Mouse (Mus musculus): ENCODE measurements at regions not wholly inside any gene's neighbourhood (a gene's known extent, or its start where the extent isn't known, plus 50 kb on each side); places are given as distances from the start of the nearest gene placed in this dataset.

DNA sequence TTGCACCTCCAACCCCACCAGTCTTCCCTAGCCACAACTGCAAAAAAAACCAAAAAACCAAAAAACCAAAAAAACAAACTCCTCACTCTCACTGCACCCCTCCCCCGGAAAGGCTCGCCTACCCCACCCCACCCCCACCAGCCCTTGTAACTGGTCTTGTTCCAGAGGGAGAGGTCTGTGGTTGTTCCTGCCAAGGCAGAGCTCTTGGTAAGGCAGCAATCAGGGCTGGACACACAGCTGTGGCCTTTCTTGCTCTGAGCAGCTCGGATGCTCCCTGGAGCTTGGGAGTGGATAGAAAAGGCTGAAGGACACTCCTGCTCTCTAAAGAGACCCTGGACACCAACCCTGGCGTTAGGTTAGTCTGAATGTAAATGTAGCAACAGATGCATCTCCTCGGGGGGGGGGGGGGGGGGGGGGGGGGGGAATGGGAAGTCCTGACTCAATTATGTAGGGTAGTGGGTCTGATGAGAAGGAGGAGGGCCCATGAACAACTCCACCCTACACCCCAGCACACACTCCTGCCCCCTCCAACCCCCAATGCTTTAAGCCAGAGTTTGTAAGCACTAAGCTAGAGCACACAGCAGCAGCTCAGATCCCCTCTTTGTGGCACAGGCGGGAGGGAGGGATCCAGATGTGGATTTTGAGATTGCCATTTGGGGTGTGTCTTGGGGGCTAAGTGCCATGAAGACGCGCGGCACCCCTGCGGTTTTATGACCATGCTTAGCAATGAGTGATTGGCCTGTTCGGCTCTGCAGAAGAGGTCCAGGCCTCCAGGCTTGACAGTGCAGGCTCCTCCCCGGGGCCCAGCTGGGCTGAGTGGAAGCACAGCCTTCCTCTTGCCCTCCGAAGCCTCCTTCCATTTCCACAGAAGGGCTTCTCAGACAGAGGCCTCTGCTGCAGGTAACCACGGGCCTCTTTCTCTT, 121.0 kb upstream of the Dynlrb2 start:
- H3K36me3 ChIP-seq (ENCODE audit: control insufficient read depth, insufficient read depth, low read length, poor library complexity, severe bottlenecking): no peaks in the 10 kb centered on the region
- in situ Hi-C loops (cut with MboI; ENCODE audit: low sequenced_read_pairs in 2 of 2, unreplicated experiment in 2 of 2): no loop called here
- no peak overlapping the region for H3K9ac ChIP-seq (ENCODE audit: insufficient read depth, low read depth, low read length, poor library complexity, severe bottlenecking)
- H3K27ac ChIP-seq (ENCODE audit: insufficient read depth, low read depth, low read length, poor library complexity, severe bottlenecking): no peak overlapping the region
- no peaks in the 10 kb centered on the region for H3K9me3 ChIP-seq (ENCODE audit: control insufficient read depth, insufficient read depth, low read depth, low read length)
- TF ChIP-seq HCFC1 (IDR thresholded peaks at IDR 0.05; ENCODE audit: borderline replicate concordance, insufficient read depth, low read length) (no peak), CHD2 (IDR thresholded peaks at IDR 0.05; ENCODE audit: low read depth, low read length) (no peak), ZNF384 (IDR thresholded peaks at IDR 0.05; ENCODE audit: low read depth, low read length) (no peak), ZC3H11A (IDR thresholded peaks at IDR 0.05; ENCODE audit: borderline replicate concordance, low read depth, low read length) (no peak), MAFK (IDR thresholded peaks at IDR 0.05; ENCODE audit: insufficient read depth, low read depth, low read length) (no peak)
- peak overlapping the region in 1 of 2 experiments; percentile 7; a peak in 1 of 4 replicates for H3K4me3 ChIP-seq (ENCODE audit: insufficient read depth in 1 of 2, low read depth in 1 of 2, low read length in 2 of 2, poor library complexity in 1 of 2, severe bottlenecking in 1 of 2)
- peaks cover 0 to 5% of the 10 kb centered on the region in 2 experiments; a peak in 1 of 4 replicates for H3K4me1 ChIP-seq (ENCODE audit: control insufficient read depth in 2 of 2, insufficient read depth in 2 of 2, low read length in 2 of 2, poor library complexity in 1 of 2)
- no peak for DNase-seq (ENCODE audit: low read depth, low spot score)

- no peaks in the 10 kb centered on the region for H3K9me3 ChIP-seq (ENCODE audit: control insufficient read depth, insufficient read depth, low read depth, low read length)
- H3K4me3 ChIP-seq (ENCODE audit: insufficient read depth in 1 of 2, low read depth in 1 of 2, low read length in 2 of 2, poor library complexity in 1 of 2, severe bottlenecking in 1 of 2): no peak overlapping the region
- in situ Hi-C loops (cut with MboI; ENCODE audit: low sequenced_read_pairs in 2 of 2, unreplicated experiment in 2 of 2): no loop called here
- no peak overlapping the region for H3K9ac ChIP-seq (ENCODE audit: insufficient read depth, low read depth, low read length, poor library complexity, severe bottlenecking)
- H3K4me1 ChIP-seq (ENCODE audit: control insufficient read depth in 2 of 2, insufficient read depth in 2 of 2, low read length in 2 of 2, poor library complexity in 1 of 2): peaks cover 0 to 5% of the 10 kb centered on the region in 2 experiments; a peak in 1 of 4 replicates
- no peak for TF ChIP-seq HCFC1 (IDR thresholded peaks at IDR 0.05; ENCODE audit: borderline replicate concordance, insufficient read depth, low read length)
- no peak for TF ChIP-seq ZC3H11A (IDR thresholded peaks at IDR 0.05; ENCODE audit: borderline replicate concordance, low read depth, low read length)
- no peak for TF ChIP-seq ZNF384 (IDR thresholded peaks at IDR 0.05; ENCODE audit: low read depth, low read length)
- no peak for TF ChIP-seq MAFK (IDR thresholded peaks at IDR 0.05; ENCODE audit: insufficient read depth, low read depth, low read length)
- no peak for TF ChIP-seq CHD2 (IDR thresholded peaks at IDR 0.05; ENCODE audit: low read depth, low read length)
- H3K27ac ChIP-seq (ENCODE audit: insufficient read depth, low read depth, low read length, poor library complexity, severe bottlenecking): no peak overlapping the region
- DNase-seq (ENCODE audit: low read depth, low spot score): no peak
- no peaks in the 10 kb centered on the region for H3K36me3 ChIP-seq (ENCODE audit: control insufficient read depth, insufficient read depth, low read length, poor library complexity, severe bottlenecking)
These were observed 121.7 kb upstream of the Dynlrb2 start for GRCm38 (mm10) chr8:116383036-116383435.

- no peak for DNase-seq (ENCODE audit: low read depth, low spot score)
- Histone ChIP-seq H3K27ac (ENCODE audit: insufficient read depth, low read depth, low read length, poor library complexity, severe bottlenecking) (no peak overlapping the region), H3K36me3 (ENCODE audit: control insufficient read depth, insufficient read depth, low read length, poor library complexity, severe bottlenecking) (no peaks in the 10 kb centered on the region), H3K9ac (ENCODE audit: insufficient read depth, low read depth, low read length, poor library complexity, severe bottlenecking) (no peak overlapping the region), H3K9me3 (ENCODE audit: control insufficient read depth, insufficient read depth, low read depth, low read length) (no peaks in the 10 kb centered on the region), H3K4me3 (ENCODE audit: insufficient read depth in 1 of 2, low read depth in 1 of 2, low read length in 2 of 2, poor library complexity in 1 of 2, severe bottlenecking in 1 of 2) (no peak overlapping the region), H3K4me1 (ENCODE audit: control insufficient read depth in 2 of 2, insufficient read depth in 2 of 2, low read length in 2 of 2, poor library complexity in 1 of 2) (peaks cover 0 to 5% of the 10 kb centered on the region in 2 experiments; a peak in 1 of 4 replicates)
- TF ChIP-seq ZNF384 (IDR thresholded peaks at IDR 0.05; ENCODE audit: low read depth, low read length) (no peak), MAFK (IDR thresholded peaks at IDR 0.05; ENCODE audit: insufficient read depth, low read depth, low read length) (no peak), CHD2 (IDR thresholded peaks at IDR 0.05; ENCODE audit: low read depth, low read length) (no peak), HCFC1 (IDR thresholded peaks at IDR 0.05; ENCODE audit: borderline replicate concordance, insufficient read depth, low read length) (no peak), ZC3H11A (IDR thresholded peaks at IDR 0.05; ENCODE audit: borderline replicate concordance, low read depth, low read length) (no peak)
- in situ Hi-C loops (cut with MboI; ENCODE audit: low sequenced_read_pairs in 2 of 2, unreplicated experiment in 2 of 2): no loop called here
These were observed 124.2 kb upstream of the Dynlrb2 start for GRCm38 (mm10) chr8:116380601-116381000.

GRCm38 (mm10) chr8:116379851-116380250, 124.9 kb upstream of the Dynlrb2 start:
- Histone ChIP-seq H3K4me3 (ENCODE audit: insufficient read depth in 1 of 2, low read depth in 1 of 2, low read length in 2 of 2, poor library complexity in 1 of 2, severe bottlenecking in 1 of 2) (no peak overlapping the region), H3K4me1 (ENCODE audit: control insufficient read depth in 2 of 2, insufficient read depth in 2 of 2, low read length in 2 of 2, poor library complexity in 1 of 2) (peaks cover 0 to 5% of the 10 kb centered on the region in 2 experiments; a peak in 1 of 4 replicates)

More at GRCm38 (mm10) chr8:116379851-116380250, 124.9 kb upstream of the Dynlrb2 start:
- H3K9me3 ChIP-seq (ENCODE audit: control insufficient read depth, insufficient read depth, low read depth, low read length): no peaks in the 10 kb centered on the region
- TF ChIP-seq MAFK (IDR thresholded peaks at IDR 0.05; ENCODE audit: insufficient read depth, low read depth, low read length) (no peak), HCFC1 (IDR thresholded peaks at IDR 0.05; ENCODE audit: borderline replicate concordance, insufficient read depth, low read length) (no peak), ZNF384 (IDR thresholded peaks at IDR 0.05; ENCODE audit: low read depth, low read length) (no peak), ZC3H11A (IDR thresholded peaks at IDR 0.05; ENCODE audit: borderline replicate concordance, low read depth, low read length) (no peak), CHD2 (IDR thresholded peaks at IDR 0.05; ENCODE audit: low read depth, low read length) (no peak)
- H3K27ac ChIP-seq (ENCODE audit: insufficient read depth, low read depth, low read length, poor library complexity, severe bottlenecking): no peak overlapping the region
- no peak for DNase-seq (ENCODE audit: low read depth, low spot score)
- no peak overlapping the region for H3K9ac ChIP-seq (ENCODE audit: insufficient read depth, low read depth, low read length, poor library complexity, severe bottlenecking)
- H3K36me3 ChIP-seq (ENCODE audit: control insufficient read depth, insufficient read depth, low read length, poor library complexity, severe bottlenecking): no peaks in the 10 kb centered on the region
- in situ Hi-C loops (cut with MboI; ENCODE audit: low sequenced_read_pairs in 2 of 2, unreplicated experiment in 2 of 2): no loop called here

Data from ES-E14 (cell line).